Mouse (Mus musculus) spleen, postnatal 10 days (tissue): ENCODE measurements around the gene Ttc13.
A peak's percentile ranks its signal among the peaks of the same experiment; 100 is the strongest.

Experiments
- DNase-seq, 2 experiments: peaks; one replicate each; pipeline ENCODE4 v3.0.0; 2021 to 2022; ENCODE audit warnings: low spot score in 2 of 2

Ttc13 gene

GRCm38 (mm10) chr8:124658415-124658814 lies 63.4 kb downstream of the Ttc13 start:
- peak; percentile 79 to 86 for DNase-seq

- peak; percentile 33 to 63 for DNase-seq
These were observed 63.8 kb downstream of the Ttc13 start for GRCm38 (mm10) chr8:124657961-124658360.

- no peak for DNase-seq
These were observed 68.0 kb downstream of the Ttc13 start for GRCm38 (mm10) chr8:124653568-124654475.

GRCm38 (mm10) chr8:124652546-124652945 lies 69.2 kb downstream of the Ttc13 start:
- no peak for DNase-seq

DNA sequence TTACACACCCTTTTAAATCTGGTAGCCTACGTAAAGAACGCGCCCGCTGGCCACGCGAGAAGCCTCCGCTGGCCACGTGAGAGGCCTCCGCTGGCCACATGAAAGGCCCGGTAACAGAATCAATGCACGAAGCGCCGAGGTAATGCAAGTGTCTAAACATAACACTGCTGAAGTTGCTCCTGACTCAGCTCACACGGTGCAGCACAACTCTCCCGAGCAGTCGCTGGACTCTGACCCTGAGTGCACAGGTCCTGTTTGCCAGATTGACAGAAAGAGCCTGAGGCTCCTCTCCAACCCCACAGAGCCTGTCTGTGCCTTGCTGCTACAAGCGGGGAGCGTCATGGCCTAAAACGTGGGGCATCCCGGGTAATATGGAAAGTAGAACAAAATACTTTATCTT lies 70.0 kb downstream of the Ttc13 start:
- DNase-seq, result no peak

DNA sequence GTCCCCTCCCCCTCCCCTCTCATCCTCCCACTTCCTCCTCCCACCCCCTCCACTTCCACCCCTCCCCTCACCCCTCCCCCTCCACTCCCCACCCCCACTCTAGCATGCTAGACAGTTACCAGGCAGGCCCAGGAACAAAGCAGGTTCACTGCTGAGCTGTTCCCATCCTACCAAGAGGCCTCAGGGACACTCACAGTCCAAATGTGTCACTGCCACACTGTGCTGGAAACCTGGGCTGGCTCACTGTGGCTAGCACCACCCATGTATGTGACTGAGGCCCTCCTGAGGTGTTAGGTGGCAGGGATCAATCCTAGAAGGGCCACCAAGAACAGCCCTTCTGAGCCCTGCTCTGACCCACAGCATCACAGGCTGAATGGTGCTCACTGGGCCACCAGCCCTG lies 73.5 kb downstream of the Ttc13 start:
- DNase-seq, result no peak

DNA sequence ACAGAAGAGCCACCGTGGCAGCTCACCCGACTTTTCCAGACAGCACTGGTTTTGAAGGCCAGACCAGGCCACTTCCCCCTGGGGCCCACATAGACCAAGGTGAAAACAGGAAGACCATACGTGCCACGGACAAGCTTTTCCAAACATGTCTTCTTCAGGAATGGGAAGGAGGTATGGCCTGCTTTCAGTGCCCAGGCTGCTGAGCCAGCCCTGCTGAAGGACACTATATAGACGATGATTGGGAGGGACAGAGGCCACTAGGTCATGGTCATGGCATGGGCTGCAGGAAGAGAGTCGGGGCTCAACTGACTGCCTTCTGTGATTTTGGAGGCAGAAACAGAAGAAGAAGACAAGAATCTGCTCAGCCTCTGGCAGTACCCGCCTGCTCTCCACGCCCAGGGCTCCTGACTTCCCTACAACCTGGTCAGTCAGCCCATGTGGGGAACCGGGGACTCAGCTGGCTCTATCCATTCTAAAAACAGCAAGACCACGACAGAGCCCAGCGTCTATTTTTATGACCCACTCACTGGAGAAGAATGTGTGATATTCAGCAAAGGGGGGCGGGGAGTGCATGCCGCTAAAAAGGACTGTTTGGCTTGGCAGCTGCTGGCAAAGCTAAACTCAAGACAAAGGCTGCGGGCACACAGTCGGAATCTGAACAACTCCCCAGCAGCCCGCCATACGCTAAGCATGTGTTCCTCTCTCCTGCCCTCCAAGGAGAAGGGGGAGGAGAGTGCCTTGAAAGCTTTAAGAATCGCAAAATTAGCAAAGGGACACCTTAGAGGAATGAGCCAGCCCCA lies 78.0 kb downstream of the Ttc13 start:
- no peak for DNase-seq

- DNase-seq, result no peak
These were observed 80.2 kb downstream of the Ttc13 start for GRCm38 (mm10) chr8:124641599-124641998.

GRCm38 (mm10) chr8:124635247-124635502 lies 86.6 kb downstream of the Ttc13 start:
- no peak for DNase-seq

DNA sequence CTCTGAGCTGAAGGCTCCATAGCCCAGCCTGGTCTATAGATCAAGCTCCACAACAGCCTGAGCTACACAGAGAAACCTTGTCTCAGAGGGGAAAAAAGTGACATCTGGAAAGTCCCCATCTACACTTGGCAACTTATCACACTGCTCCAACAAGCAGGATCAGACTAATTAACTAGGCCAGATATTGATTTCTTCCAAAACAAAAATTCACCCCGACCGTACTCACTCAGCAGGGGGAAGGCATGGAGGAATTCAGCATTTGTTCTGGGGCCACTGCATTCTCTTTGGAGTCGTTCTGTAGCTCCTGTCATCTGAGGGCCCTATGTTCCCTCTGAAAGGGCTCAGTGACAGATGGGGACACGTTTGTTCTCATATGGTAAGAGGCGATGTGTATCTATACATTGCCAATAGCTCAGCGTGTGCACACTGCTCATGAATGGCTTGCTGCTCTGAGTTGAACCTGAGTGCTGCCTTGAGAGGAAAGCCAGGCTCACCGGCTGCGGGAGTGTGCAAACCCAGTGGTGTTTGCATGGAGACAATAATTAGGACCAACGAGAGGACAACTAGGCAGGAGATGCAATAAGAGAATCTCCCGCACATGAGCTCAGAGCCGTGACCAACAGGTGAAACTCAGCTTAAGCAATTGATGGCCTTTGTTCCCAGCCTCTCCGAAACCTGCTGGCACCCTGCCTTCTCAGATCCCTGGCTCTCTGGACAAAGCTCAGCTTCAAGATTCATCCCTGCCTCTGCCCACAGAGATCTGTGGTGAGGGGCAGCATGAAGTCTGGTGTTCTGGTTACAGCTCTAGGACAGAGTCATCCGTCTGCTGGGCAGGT lies 87.2 kb downstream of the Ttc13 start:
- no peak for DNase-seq

DNA sequence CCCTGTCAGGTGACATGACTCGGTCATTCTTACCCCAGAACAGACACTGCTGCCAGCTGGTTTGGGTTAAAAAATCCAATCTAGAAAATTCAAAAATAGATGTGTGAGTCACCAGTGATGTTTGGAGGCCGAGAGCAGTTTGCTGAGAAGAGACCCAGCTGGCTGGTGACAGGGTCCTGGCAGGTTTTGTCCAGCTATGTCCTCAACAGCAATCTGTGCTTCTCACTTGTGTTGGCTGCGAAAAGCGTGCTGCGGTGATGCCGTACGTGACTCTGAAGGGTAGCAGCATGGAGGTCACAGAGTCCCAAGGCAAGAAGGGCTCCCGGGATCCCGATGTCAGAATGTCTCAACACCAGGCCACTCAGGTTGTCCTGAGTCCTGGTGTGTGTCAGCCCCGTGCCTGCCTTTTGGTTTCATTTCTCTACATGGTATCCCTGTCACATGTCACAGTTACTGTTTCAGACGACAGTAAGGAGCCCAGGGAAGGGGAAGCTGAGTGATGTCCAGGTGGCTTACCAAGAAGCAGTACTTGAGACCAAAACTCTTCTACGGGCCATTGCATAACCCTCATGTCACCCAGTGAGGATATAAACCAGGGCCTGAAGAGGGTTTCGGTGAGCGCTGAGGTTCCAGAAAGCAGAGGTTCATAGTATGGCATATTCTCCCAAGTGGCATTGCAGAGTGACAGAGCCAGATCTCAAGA lies 88.6 kb downstream of the Ttc13 start:
- DNase-seq, result no peak

GRCm38 (mm10) chr8:124631966-124632365 lies 89.8 kb downstream of the Ttc13 start:
- DNase-seq, result no peak

- no peak for DNase-seq
These were observed 90.9 kb downstream of the Ttc13 start for GRCm38 (mm10) chr8:124630891-124631290.

GRCm38 (mm10) chr8:124630489-124630888 lies 91.3 kb downstream of the Ttc13 start:
- no peak for DNase-seq

DNA sequence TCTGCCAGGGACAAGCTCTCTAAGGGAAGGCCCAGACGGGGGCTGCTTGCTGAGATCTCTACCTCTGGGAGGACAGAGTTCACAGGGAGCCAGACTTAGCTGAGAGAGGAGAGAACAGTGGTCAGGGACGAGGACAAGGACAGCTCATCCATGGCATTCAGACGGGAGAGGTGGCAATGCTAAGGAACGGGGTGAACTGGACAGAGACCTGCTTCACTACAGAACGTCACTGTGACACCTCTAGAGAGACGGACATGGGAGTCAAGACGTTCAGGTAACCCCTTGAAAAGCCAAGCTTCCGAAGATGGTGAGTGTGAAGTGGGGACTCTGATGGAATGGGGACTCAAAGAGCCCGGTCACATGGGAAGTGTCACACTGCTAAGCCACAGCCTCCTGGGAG lies 95.5 kb downstream of the Ttc13 start:
- DNase-seq, result no peak
